Mouse (Mus musculus) inflammation-experienced regulatory T-cells, adult 6 months (primary cell): ENCODE data around the gene Grb10. TPM values are rescaled to one million over a fixed set of nuclear protein-coding genes. Genes with fewer than 3 reads are reported as not detected.

Experiments
- ATAC-seq: one replicate; pipeline ENCODE4 v1.8.0; 2017
- polyA plus RNA-seq, 3 experiments: library from polyadenylated mRNA; unstranded; fragments of 100-300 nt; shearing (Covaris generic); gene quantifications; one replicate each; pipeline ENCODE4 v1.2.1; 2017

Gene Grb10
- polyA plus RNA-seq, 3 experiments from 2014 or later, result not detected

GRCm38 (mm10) chr11:12032831-12033230, 5.7 kb downstream of the Grb10 start:
- no peak for ATAC-seq

GRCm38 (mm10) chr11:12026638-12027037, 11.8 kb downstream of the Grb10 start:
- no peak for ATAC-seq

- no peak for ATAC-seq
Measured at GRCm38 (mm10) chr11:12025756-12026593, 12.5 kb downstream of the Grb10 start.

GRCm38 (mm10) chr11:12025392-12025755, 13.1 kb downstream of the Grb10 start:
- ATAC-seq, result no peak

- ATAC-seq, result no peak
Measured at GRCm38 (mm10) chr11:12023051-12023450, 15.4 kb downstream of the Grb10 start.

GRCm38 (mm10) chr11:12019651-12020050, 18.8 kb downstream of the Grb10 start:
- no peak for ATAC-seq

- ATAC-seq, result no peak
Measured at GRCm38 (mm10) chr11:12018604-12019003, 19.9 kb downstream of the Grb10 start.

- no peak for ATAC-seq
Measured at GRCm38 (mm10) chr11:12010084-12010483, 28.4 kb downstream of the Grb10 start.

- no peak for ATAC-seq
Measured at GRCm38 (mm10) chr11:12000293-12000910, 38.1 kb downstream of the Grb10 start.

GRCm38 (mm10) chr11:11998881-11999280, 39.6 kb downstream of the Grb10 start:
- ATAC-seq, result no peak

- ATAC-seq, result no peak
Measured at GRCm38 (mm10) chr11:11997045-11997444, 41.4 kb downstream of the Grb10 start.

- no peak for ATAC-seq
Measured at GRCm38 (mm10) chr11:11995371-11995770, 43.1 kb downstream of the Grb10 start.

GRCm38 (mm10) chr11:11993807-11994206, 44.7 kb downstream of the Grb10 start:
- no peak for ATAC-seq

- ATAC-seq, result no peak
Measured at GRCm38 (mm10) chr11:11993183-11993582, 45.3 kb downstream of the Grb10 start.

GRCm38 (mm10) chr11:11989850-11990249, 48.6 kb downstream of the Grb10 start:
- no peak for ATAC-seq

GRCm38 (mm10) chr11:11987233-11987632, 51.2 kb downstream of the Grb10 start:
- no peak for ATAC-seq

GRCm38 (mm10) chr11:11978611-11979197, 59.8 kb downstream of the Grb10 start:
- no peak for ATAC-seq

- ATAC-seq, result peak; percentile 68
Measured at GRCm38 (mm10) chr11:11974591-11975255, 63.8 kb downstream of the Grb10 start.

- ATAC-seq, result peak; percentile 83
Measured at GRCm38 (mm10) chr11:11973366-11974014, 65.0 kb downstream of the Grb10 start.

- no peak for ATAC-seq
Measured at GRCm38 (mm10) chr11:11972401-11973110, 65.9 kb downstream of the Grb10 start.

GRCm38 (mm10) chr11:11970246-11970645, 68.2 kb downstream of the Grb10 start:
- ATAC-seq, result no peak

GRCm38 (mm10) chr11:11968830-11969229, 69.7 kb downstream of the Grb10 start:
- ATAC-seq, result no peak
